Comparison of ENCODE assay signal across 25 mouse cellular contexts in the genomic region with DNA sequence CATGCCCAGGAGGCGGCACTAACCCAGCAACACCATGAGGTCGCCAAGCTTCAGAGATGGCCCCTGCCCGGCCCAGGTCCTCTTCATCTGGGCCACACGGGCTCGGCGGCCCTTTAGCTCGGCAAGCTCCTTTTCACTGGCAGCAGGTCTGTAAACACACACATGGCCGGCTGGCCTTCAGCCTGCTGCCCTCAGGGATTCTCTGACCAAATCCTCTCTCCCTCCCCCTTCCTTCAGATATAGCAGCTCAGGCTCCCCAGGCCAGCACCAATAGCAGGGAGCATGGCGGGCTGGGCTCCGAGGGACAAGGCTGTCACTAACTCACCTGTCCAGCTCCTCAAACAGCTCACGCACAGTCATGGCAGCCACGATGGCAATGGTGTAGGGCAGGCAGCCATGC. TPM values are rescaled to one million over a fixed set of nuclear protein-coding genes. Genes with fewer than 3 reads are reported as not detected.
DNase-seq lines count a peak whose midpoint lies in the region; ATAC-seq and TF ChIP-seq lines count a peak whose summit lies in the region.
"Had no signal": no experiment of that assay in that cellular context is flagged by ENCODE, and none has a peak within 500 bp of the region (broad histone marks: within the 10 kb centered on the region; RNA-seq: fewer than 3 reads in every experiment).

No protein-coding gene starts in this region.

- no peak overlapping the region for H3K9ac ChIP-seq in kidney, embryonic 14.5 days (ENCODE audit: low read depth, low read length)
- no peak overlapping the region; the same call in 1 of the 2 replicates for H3K9ac ChIP-seq in ES-E14 (ENCODE audit: insufficient read depth, low read depth, low read length, poor library complexity, severe bottlenecking)
- H3K9ac ChIP-seq in kidney, embryonic 16.5 days (replicated peaks; ENCODE audit: low read length): no peak overlapping the region
- H3K9ac ChIP-seq: embryonic facial prominence, embryonic 15.5 days; forebrain, postnatal 0 days; hindbrain, embryonic 13.5 days had no signal

- no peaks in the 10 kb centered on the region for H3K9me3 ChIP-seq in kidney, embryonic 14.5 days (ENCODE audit: control insufficient read depth, low read length)
- H3K9me3 ChIP-seq in ES-E14 (ENCODE audit: control insufficient read depth, insufficient read depth, low read depth, low read length): no peaks in the 10 kb centered on the region
- H3K9me3 ChIP-seq in kidney, embryonic 16.5 days (ENCODE audit: low read length): no peaks in the 10 kb centered on the region
- H3K9me3 ChIP-seq: embryonic facial prominence, embryonic 15.5 days; hindbrain, embryonic 13.5 days; limb, embryonic 10.5 days had no signal

- H3K4me2 ChIP-seq in kidney, embryonic 14.5 days (replicated peaks; ENCODE audit: low read depth, low read length): no peak overlapping the region
- no peak overlapping the region for H3K4me2 ChIP-seq in kidney, embryonic 16.5 days (replicated peaks; ENCODE audit: low read depth, low read length)
- H3K4me2 ChIP-seq: embryonic facial prominence, embryonic 15.5 days; heart, embryonic 11.5 days; hindbrain, embryonic 13.5 days; liver, embryonic 11.5 days had no signal

- WGBS in kidney, embryonic 14.5 days: 93% methylated on average over 12 of the region's 12 CpGs
- WGBS in kidney, adult 2 months: 91% methylated on average over 12 of the region's 12 CpGs
- 89% methylated on average over 12 of the region's 12 CpGs for WGBS in kidney, embryonic 16.5 days

- DNase-seq in kidney, adult 2 months: no peak
- no peak for DNase-seq in ES-E14 (ENCODE audit: low read depth, low spot score)
- peak; percentile 78 for DNase-seq in cerebellum, adult 11-12 months
- peak; percentile 69 to 76 for DNase-seq in cerebellum, postnatal 14 days
- no peak for DNase-seq in thymus, adult 18-20 months
- DNase-seq in gastrocnemius, adult 2 months: no peak
- DNase-seq: adrenal gland, postnatal 10 days; forebrain, postnatal 0 days; heart, postnatal 14 days; layer of hippocampus, postnatal 36 days; lung, adult 2 months; retina, postnatal 1 day; thymus, postnatal 14 days had no signal

- no peak overlapping the region for H3K4me3 ChIP-seq in kidney, embryonic 14.5 days (ENCODE audit: low read length)
- no peak overlapping the region for H3K4me3 ChIP-seq in kidney, adult 2 months (ENCODE audit: insufficient read depth, low read depth, low read length)
- peak overlapping the region; percentile 42 to 46; a peak in 2 of 4 replicates for H3K4me3 ChIP-seq in ES-E14 (ENCODE audit: insufficient read depth in 1 of 2, low read depth in 1 of 2, low read length in 2 of 2, poor library complexity in 1 of 2, severe bottlenecking in 1 of 2)
- H3K4me3 ChIP-seq in kidney, embryonic 16.5 days (ENCODE audit: low read length): no peak overlapping the region
- H3K4me3 ChIP-seq in gastrocnemius, adult 2 months: no peak overlapping the region
- H3K4me3 ChIP-seq: embryonic facial prominence, embryonic 15.5 days; hindbrain, embryonic 13.5 days; limb, embryonic 10.5 days had no signal

- H3K27me3 ChIP-seq in kidney, embryonic 14.5 days (ENCODE audit: control insufficient read depth, insufficient read depth, low read length): no peaks in the 10 kb centered on the region
- H3K27me3 ChIP-seq in kidney, adult 2 months (replicated peaks; ENCODE audit: control insufficient read depth, insufficient read depth, low read length): no peaks in the 10 kb centered on the region
- H3K27me3 ChIP-seq in kidney, embryonic 16.5 days (ENCODE audit: insufficient read depth, low read length): no peaks in the 10 kb centered on the region
- H3K27me3 ChIP-seq: embryonic facial prominence, embryonic 15.5 days; hindbrain, embryonic 13.5 days had no signal

- in situ Hi-C loops in ES-E14 (cut with MboI; ENCODE audit: low sequenced_read_pairs in 2 of 2, unreplicated experiment in 2 of 2): no loop called here

- 0 out of 2 replicates have a peak, but pooled peaks have one; percentile 25 for ATAC-seq in kidney, embryonic 14.5 days (ENCODE audit: low FRiP score, low TSS enrichment)
- ATAC-seq in kidney, embryonic 16.5 days (ENCODE audit: low FRiP score, low TSS enrichment): no peak
- ATAC-seq: activated CD4-positive, CD25-positive, alpha-beta regulatory T cell, adult 4 months; forebrain, postnatal 0 days; midbrain, embryonic 16.5 days had no signal

- intact Hi-C loops in gastrocnemius, adult 2 months (cut with DNase I): no loop called here

- no peak for TF ChIP-seq CTCF in kidney, adult 2 months (conservative IDR thresholded peaks at IDR 0.05; ENCODE audit: insufficient read depth, insufficient read length, low read depth, low read length)
- no peak for TF ChIP-seq CTCF in gastrocnemius, adult 2 months (IDR thresholded peaks at IDR 0.05)

- no peak overlapping the region for H3K27ac ChIP-seq in kidney, embryonic 14.5 days (ENCODE audit: low read depth, low read length)
- no peak overlapping the region for H3K27ac ChIP-seq in kidney, adult 2 months (ENCODE audit: insufficient read depth, low read depth, low read length)
- H3K27ac ChIP-seq in ES-E14 (ENCODE audit: insufficient read depth, low read depth, low read length, poor library complexity, severe bottlenecking): no peak overlapping the region
- no peak overlapping the region for H3K27ac ChIP-seq in kidney, embryonic 16.5 days (ENCODE audit: low read length)
- H3K27ac ChIP-seq in gastrocnemius, adult 2 months: no peak overlapping the region
- H3K27ac ChIP-seq: embryonic facial prominence, embryonic 15.5 days; hindbrain, embryonic 13.5 days; kidney, postnatal 0 days; limb, embryonic 10.5 days; stomach, postnatal 0 days had no signal

- peaks cover 95% of the 10 kb centered on the region for H3K36me3 ChIP-seq in kidney, embryonic 14.5 days (ENCODE audit: control insufficient read depth, insufficient read depth, low read length)
- no peaks in the 10 kb centered on the region; the same call in 1 of the 2 replicates for H3K36me3 ChIP-seq in kidney, adult 2 months (ENCODE audit: control insufficient read depth, insufficient read depth, low read length)
- peaks cover 88% of the 10 kb centered on the region for H3K36me3 ChIP-seq in ES-E14 (ENCODE audit: control insufficient read depth, insufficient read depth, low read length, poor library complexity, severe bottlenecking)
- H3K36me3 ChIP-seq in kidney, embryonic 16.5 days (ENCODE audit: insufficient read depth, low read length): peaks cover 90% of the 10 kb centered on the region

- no peak for TF ChIP-seq POLR2A in kidney, adult 2 months (IDR thresholded peaks at IDR 0.05; ENCODE audit: low read depth, low read length)

- no peaks in the 10 kb centered on the region for H3K4me1 ChIP-seq in kidney, embryonic 14.5 days (ENCODE audit: control insufficient read depth, insufficient read depth, low read length)
- H3K4me1 ChIP-seq in kidney, adult 2 months (ENCODE audit: control insufficient read depth, insufficient read depth, low read length): no peaks in the 10 kb centered on the region
- no peaks in the 10 kb centered on the region for H3K4me1 ChIP-seq in ES-E14 (ENCODE audit: control insufficient read depth in 2 of 2, insufficient read depth in 2 of 2, low read length in 2 of 2, poor library complexity in 1 of 2)
- H3K4me1 ChIP-seq in kidney, embryonic 16.5 days (ENCODE audit: insufficient read depth, low read length): no peaks in the 10 kb centered on the region
- H3K4me1 ChIP-seq: embryonic facial prominence, embryonic 15.5 days; hindbrain, embryonic 13.5 days; limb, embryonic 10.5 days had no signal

TF ChIP-seq in ES-E14, 5 proteins besides CTCF, POLR2A, EP300 and RAD21:
- TF ChIP-seq MAFK (IDR thresholded peaks at IDR 0.05; ENCODE audit: insufficient read depth, low read depth, low read length) (no peak), CHD2 (IDR thresholded peaks at IDR 0.05; ENCODE audit: low read depth, low read length) (no peak), ZNF384 (IDR thresholded peaks at IDR 0.05; ENCODE audit: low read depth, low read length) (no peak), HCFC1 (IDR thresholded peaks at IDR 0.05; ENCODE audit: borderline replicate concordance, insufficient read depth, low read length) (no peak), ZC3H11A (IDR thresholded peaks at IDR 0.05; ENCODE audit: borderline replicate concordance, low read depth, low read length) (no peak)

RNA-seq across cellular contexts. Expression of gene Dhx37, which starts 15.3 kb away (rescaled TPM):
- polyA plus RNA-seq in kidney, embryonic 14.5 days (2014; fragmentation: Nextera tagmentation; extraction: Ambion mirVana): 7.7 and 14.4 TPM in 2 replicates
- polyA plus RNA-seq in kidney, adult 2 months (2012; rRNA removed): 10.8 and 16.4 TPM in 2 replicates
- 24.7 and 26.3 TPM in 2 replicates for total RNA-seq in ES-E14 (2012; rRNA removed)
- polyA plus RNA-seq in kidney, embryonic 16.5 days (2015; fragmentation: Nextera tagmentation; extraction: Ambion mirVana): 10.4 and 14.2 TPM in 2 replicates
- 1 to 10 TPM; 4.3 to 4.4 TPM for total RNA-seq in gastrocnemius, adult 2 months (2021)

RNA-seq across cellular contexts. Expression of gene Bri3bp, which starts 22.7 kb away (rescaled TPM):
- polyA plus RNA-seq in kidney, embryonic 14.5 days (2014; fragmentation: Nextera tagmentation; extraction: Ambion mirVana): 29.6 and 39.8 TPM in 2 replicates
- 12.1 and 13.0 TPM in 2 replicates for polyA plus RNA-seq in kidney, adult 2 months (2012; rRNA removed)
- total RNA-seq in ES-E14 (2012; rRNA removed): 52.7 and 80.5 TPM in 2 replicates
- 44.4 and 46.1 TPM in 2 replicates for polyA plus RNA-seq in kidney, embryonic 16.5 days (2015; fragmentation: Nextera tagmentation; extraction: Ambion mirVana)
- 1 to 10 TPM; 2.5 to 3.9 TPM for total RNA-seq in gastrocnemius, adult 2 months (2021)

RNA-seq across cellular contexts. Expression of gene Ubc, which starts 28.6 kb away (rescaled TPM):
- 715 and 1,051 TPM in 2 replicates for polyA plus RNA-seq in kidney, embryonic 14.5 days (2014; fragmentation: Nextera tagmentation; extraction: Ambion mirVana)
- polyA plus RNA-seq in kidney, adult 2 months (2012; rRNA removed): 1,123 and 1,352 TPM in 2 replicates
- 1,120 and 1,195 TPM in 2 replicates for total RNA-seq in ES-E14 (2012; rRNA removed)
- polyA plus RNA-seq in kidney, embryonic 16.5 days (2015; fragmentation: Nextera tagmentation; extraction: Ambion mirVana): 1,279 and 1,344 TPM in 2 replicates
- total RNA-seq in gastrocnemius, adult 2 months (2021): 1,000 to 10,000 TPM; 1,479 to 2,293 TPM

RNA-seq across cellular contexts. Expression of gene Gm10382, which starts 29.5 kb away (rescaled TPM):
- 0.16 and 0.41 TPM in 2 replicates for polyA plus RNA-seq in kidney, embryonic 14.5 days (2014; fragmentation: Nextera tagmentation; extraction: Ambion mirVana)
- 0.33 and 0.58 TPM in 2 replicates for polyA plus RNA-seq in kidney, adult 2 months (2012; rRNA removed)
- total RNA-seq in ES-E14 (2012; rRNA removed): 0.98 and 1.6 TPM in 2 replicates
- polyA plus RNA-seq in kidney, embryonic 16.5 days (2015; fragmentation: Nextera tagmentation; extraction: Ambion mirVana): 0.34 and 0.51 TPM in 2 replicates
- total RNA-seq in gastrocnemius, adult 2 months (2021): not detected
- total RNA-seq: gastrocnemius, postnatal 4 days; layer of hippocampus, postnatal 36 days had no signal

RNA-seq across cellular contexts. Expression of gene Aacs, which starts 57.0 kb away (rescaled TPM):
- 21.0 and 36.6 TPM in 2 replicates for polyA plus RNA-seq in kidney, embryonic 14.5 days (2014; fragmentation: Nextera tagmentation; extraction: Ambion mirVana)
- 102 and 131 TPM in 2 replicates for polyA plus RNA-seq in kidney, adult 2 months (2012; rRNA removed)
- total RNA-seq in ES-E14 (2012; rRNA removed): 16.5 and 20.6 TPM in 2 replicates
- 39.8 and 41.1 TPM in 2 replicates for polyA plus RNA-seq in kidney, embryonic 16.5 days (2015; fragmentation: Nextera tagmentation; extraction: Ambion mirVana)
- 1 to 10 TPM; 2.8 to 3.3 TPM for total RNA-seq in gastrocnemius, adult 2 months (2021)

Comparison
In these comparisons a context has a peak if more than half of its experiments do, and no peak if none do; other contexts are left out.
1. H3K4me3 ChIP-seq: peak in ES-E14 (2 of 2); none in kidney, embryonic 14.5 days (single experiment), kidney, adult 2 months (single experiment), kidney, embryonic 16.5 days (single experiment) and gastrocnemius, adult 2 months (single experiment).
2. DNase-seq: peak in cerebellum, adult 11-12 months (single experiment) and cerebellum, postnatal 14 days (2 of 2); none in kidney, adult 2 months (single experiment), ES-E14 (single experiment), thymus, adult 18-20 months (0 of 2) and gastrocnemius, adult 2 months (single experiment).